Mouse (Mus musculus) embryonic facial prominence, embryonic 11.5 days (tissue): ENCODE measurements around the gene Daam1. TPM values are rescaled to one million over a fixed set of nuclear protein-coding genes. Genes with fewer than 3 reads are reported as not detected.

Source experiments
- ATAC-seq: fragments of 200-750 bp; cut with Nextera tagmentation; replicated peaks from 2 replicates; pipeline ENCODE4 v1.8.0; 2017; ENCODE audit warnings: low read depth; ENCODE audit not compliant: insufficient number of reproducible peaks, low FRiP score, low TSS enrichment
- DNase-seq: peaks from one replicate; pipeline ENCODE4 v3.0.0-alpha.2; 2015; ENCODE audit warnings: low spot score
- H3K27ac ChIP-seq: fragments of 300-500 bp; sonication (generic); replicated peaks from 2 replicates; pipeline ENCODE4 v1.5.1; 2014; ENCODE audit warnings: mild to moderate bottlenecking, low read depth, low read length, control low read depth
- H3K27me3 ChIP-seq: fragments of 300-500 bp; sonication (generic); 2 replicates; pipeline ENCODE4 v1.6.1; 2014; ENCODE audit warnings: mild to moderate bottlenecking, low read length, moderate library complexity, mixed read lengths; ENCODE audit not compliant: control insufficient read depth, insufficient read depth
- H3K36me3 ChIP-seq: fragments of 300-500 bp; sonication (generic); replicated peaks from 2 replicates; pipeline ENCODE4 v1.6.1; 2014; ENCODE audit warnings: low read depth, mild to moderate bottlenecking, low read length, moderate library complexity, mixed read lengths; ENCODE audit not compliant: control insufficient read depth, insufficient read depth
- H3K4me1 ChIP-seq: fragments of 300-500 bp; sonication (generic); 2 replicates; pipeline ENCODE4 v1.6.1; 2014; ENCODE audit warnings: low read length, mixed read lengths; ENCODE audit not compliant: control insufficient read depth, insufficient read depth
- H3K4me2 ChIP-seq: fragments of 300-500 bp; sonication (generic); 2 replicates; pipeline ENCODE4 v1.6.1; 2014; ENCODE audit warnings: low read depth, mild to moderate bottlenecking, control low read depth, low read length, moderate library complexity
- H3K4me3 ChIP-seq: fragments of 300-500 bp; sonication (generic); 2 replicates; pipeline ENCODE4 v1.5.1; 2014; ENCODE audit warnings: low read depth, low read length, control low read depth
- H3K9ac ChIP-seq: fragments of 300-500 bp; sonication (generic); replicated peaks from 2 replicates; pipeline ENCODE4 v1.6.1; 2014; ENCODE audit warnings: mild to moderate bottlenecking, control low read depth, low read length
- H3K9me3 ChIP-seq: fragments of 300-500 bp; sonication (generic); replicated peaks from 2 replicates; pipeline ENCODE4 v1.6.1; 2016; ENCODE audit warnings: mild to moderate bottlenecking, low read length, inconsistent platforms, mixed read lengths; ENCODE audit not compliant: control insufficient read depth
- WGBS: fragments of 180-500 bp; shearing (Covaris S2); extraction: QIAGEN DNeasy Blood & Tissue Kit; methylation state at CpG from one replicate; pipeline ENCODE4 v1.1.7; 2014; 5-methylcytosine and 5-hydroxymethylcytosine counted together
- polyA plus RNA-seq: library from polyadenylated mRNA; unstranded; fragments of >200 nt; fragmentation: Nextera tagmentation; extraction: Ambion mirVana; gene quantifications from 2 replicates; pipeline ENCODE4 v1.2.1, GENCODE M21; 2014

The Daam1 gene
- polyA plus RNA-seq, 1 experiment from 2014 or later = 16.3 TPM

DNA sequence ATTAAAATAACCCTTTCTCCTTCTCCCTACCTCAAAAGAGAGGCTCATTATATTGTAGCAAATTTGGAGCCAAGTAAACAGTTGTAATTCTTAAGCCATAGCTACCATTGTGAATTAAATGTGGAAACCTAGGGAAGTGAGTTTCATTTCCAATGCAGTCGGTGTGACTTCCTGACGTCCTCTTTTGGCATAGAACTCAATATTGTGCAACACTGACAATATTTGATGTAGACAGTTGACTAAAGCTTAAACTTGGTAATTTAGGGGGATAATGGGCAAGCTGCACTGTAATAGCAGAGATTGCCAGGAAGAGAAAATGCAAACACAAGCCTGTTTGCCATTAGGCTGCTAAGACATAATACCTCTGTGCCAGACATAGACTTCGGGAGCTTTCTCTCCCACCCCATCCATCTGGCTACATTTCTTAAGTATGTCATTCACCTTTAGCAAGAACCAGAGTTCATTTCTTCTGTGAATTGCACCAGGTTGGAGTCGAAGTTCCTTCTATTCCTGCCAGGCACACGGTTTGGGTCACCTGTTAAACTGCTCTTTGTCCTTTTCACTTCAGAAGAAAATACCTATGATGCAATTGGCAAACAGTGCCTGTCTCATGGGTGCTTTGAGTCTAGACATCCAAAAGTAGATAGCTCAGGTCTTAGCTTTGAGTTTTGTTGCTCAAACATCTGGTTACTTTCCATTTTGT, 5.2 kb downstream of the Daam1 start:
- Histone ChIP-seq H3K4me2 (no peak overlapping the region), H3K27me3 (no peaks in the 10 kb centered on the region), H3K9ac (no peak overlapping the region), H3K4me1 (no peaks in the 10 kb centered on the region; the same call in 1 of the 2 replicates), H3K9me3 (no peaks in the 10 kb centered on the region), H3K36me3 (no peaks in the 10 kb centered on the region), H3K4me3 (no peak overlapping the region), H3K27ac (no peak overlapping the region)
- ATAC-seq (no peak), DNase-seq (no peak)
- 79% methylated on average over 5 of the region's 5 CpGs for WGBS

DNA sequence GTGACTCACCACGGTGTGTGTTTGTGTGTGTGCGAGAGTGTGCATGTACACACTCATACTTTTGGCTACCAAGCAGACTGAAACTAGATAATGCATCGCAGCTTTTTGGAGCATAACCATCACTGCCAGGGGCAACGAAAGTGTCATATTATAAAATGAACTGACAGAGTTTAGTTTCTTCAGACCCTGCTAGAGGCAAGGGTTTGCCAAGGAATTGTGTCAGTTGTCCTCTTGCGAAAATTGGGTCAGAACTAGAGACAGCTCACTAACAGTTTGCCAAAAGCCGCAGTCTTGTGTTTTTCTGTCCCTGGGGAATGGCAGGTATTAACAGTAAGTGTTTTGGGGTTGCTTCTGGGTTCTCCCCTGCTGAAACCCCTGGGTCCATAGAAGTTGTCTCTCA, 5.9 kb downstream of the Daam1 start:
- Histone ChIP-seq H3K36me3 (no peaks in the 10 kb centered on the region), H3K4me2 (no peak overlapping the region), H3K4me3 (no peak overlapping the region), H3K27me3 (no peaks in the 10 kb centered on the region), H3K9ac (no peak overlapping the region), H3K27ac (no peak overlapping the region), H3K9me3 (no peaks in the 10 kb centered on the region), H3K4me1 (no peaks in the 10 kb centered on the region; the same call in 1 of the 2 replicates)
- no peak for DNase-seq
- 86% methylated on average over 6 of the region's 6 CpGs for WGBS
- no peak for ATAC-seq

DNA sequence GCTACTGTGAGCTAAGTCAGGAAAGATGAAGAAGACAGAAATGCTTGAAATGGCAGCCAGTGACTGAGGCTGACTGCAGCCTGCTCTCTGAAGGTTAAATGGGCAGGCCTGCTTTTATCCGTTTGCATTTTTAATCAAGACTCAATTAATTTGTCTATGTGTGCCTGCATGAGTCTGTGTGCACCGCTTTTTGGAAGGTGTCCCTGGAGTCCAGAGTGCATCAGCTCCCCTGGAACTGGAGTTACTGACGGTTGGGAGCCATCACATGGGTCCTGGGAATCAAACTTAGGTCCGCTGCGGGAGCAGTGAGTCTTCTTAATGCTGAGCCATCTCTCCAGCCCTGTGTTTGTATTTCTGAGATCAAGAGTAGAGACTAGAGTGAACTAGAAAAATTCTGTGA, 6.7 kb downstream of the Daam1 start:
- H3K4me2 ChIP-seq = no peak overlapping the region
- no peaks in the 10 kb centered on the region for H3K27me3 ChIP-seq
- H3K9me3 ChIP-seq = no peaks in the 10 kb centered on the region
- no peak overlapping the region for H3K27ac ChIP-seq
- no peak overlapping the region for H3K9ac ChIP-seq
- WGBS = 85% methylated on average over 5 of the region's 5 CpGs
- H3K4me3 ChIP-seq = no peak overlapping the region
- no peaks in the 10 kb centered on the region; the same call in 1 of the 2 replicates for H3K4me1 ChIP-seq
- ATAC-seq (no peak), DNase-seq (no peak)
- H3K36me3 ChIP-seq = no peaks in the 10 kb centered on the region

DNA sequence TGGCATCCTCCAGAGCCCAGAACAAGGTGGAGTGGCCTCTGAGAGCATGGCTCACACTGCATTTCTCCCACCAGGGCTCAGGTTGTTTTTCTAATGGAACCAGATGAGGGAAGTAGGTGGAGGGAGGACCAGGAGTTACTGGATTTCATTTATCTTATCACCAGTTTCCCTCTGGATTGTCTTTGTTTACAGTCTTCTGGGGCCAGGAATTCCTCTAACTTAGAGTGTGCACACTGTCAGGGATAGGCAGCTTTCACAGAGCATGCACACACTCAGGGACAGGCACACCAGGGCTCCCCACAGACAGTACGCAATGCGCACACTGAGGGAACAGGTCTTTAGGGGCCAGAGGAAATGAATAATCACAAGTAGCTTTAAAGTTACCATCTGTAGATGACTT, 7.4 kb downstream of the Daam1 start:
- Histone ChIP-seq H3K4me1 (no peaks in the 10 kb centered on the region), H3K4me3 (no peak overlapping the region), H3K27ac (no peak overlapping the region), H3K9ac (no peak overlapping the region), H3K27me3 (no peaks in the 10 kb centered on the region), H3K9me3 (no peaks in the 10 kb centered on the region), H3K4me2 (no peak overlapping the region), H3K36me3 (no peaks in the 10 kb centered on the region)
- ATAC-seq (0 out of 2 replicates have a peak, but pooled peaks have one; percentile 42), DNase-seq (no peak)
- WGBS = 72% methylated on average over 2 of the region's 2 CpGs

DNA sequence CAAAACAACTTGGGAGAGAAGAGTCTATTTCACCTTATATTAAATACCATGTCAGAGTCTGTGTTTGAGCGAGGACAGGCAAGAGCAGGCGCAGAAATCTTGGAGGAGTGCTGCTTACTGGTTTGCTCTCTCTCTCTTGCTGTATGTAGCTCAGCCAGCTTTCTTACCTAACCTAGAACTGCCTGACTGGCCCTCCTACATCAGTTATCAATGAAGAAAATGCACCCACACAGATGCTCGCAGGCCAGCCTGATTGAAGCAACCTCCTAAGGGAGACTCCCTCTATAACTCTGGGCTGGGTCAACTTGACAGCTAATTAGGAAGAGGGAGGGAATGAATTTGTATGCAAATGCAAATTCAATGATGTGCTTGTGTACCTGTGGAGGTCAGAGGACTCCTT, 8.8 kb downstream of the Daam1 start:
- Histone ChIP-seq H3K36me3 (no peaks in the 10 kb centered on the region), H3K27ac (no peak overlapping the region), H3K4me1 (no peaks in the 10 kb centered on the region), H3K4me3 (no peak overlapping the region), H3K9ac (no peak overlapping the region), H3K27me3 (no peaks in the 10 kb centered on the region), H3K4me2 (no peak overlapping the region), H3K9me3 (no peaks in the 10 kb centered on the region)
- 76% methylated on average over 3 of the region's 3 CpGs for WGBS
- ATAC-seq = no peak; the same call in 1 of the 2 replicates
- no peak for DNase-seq

DNA sequence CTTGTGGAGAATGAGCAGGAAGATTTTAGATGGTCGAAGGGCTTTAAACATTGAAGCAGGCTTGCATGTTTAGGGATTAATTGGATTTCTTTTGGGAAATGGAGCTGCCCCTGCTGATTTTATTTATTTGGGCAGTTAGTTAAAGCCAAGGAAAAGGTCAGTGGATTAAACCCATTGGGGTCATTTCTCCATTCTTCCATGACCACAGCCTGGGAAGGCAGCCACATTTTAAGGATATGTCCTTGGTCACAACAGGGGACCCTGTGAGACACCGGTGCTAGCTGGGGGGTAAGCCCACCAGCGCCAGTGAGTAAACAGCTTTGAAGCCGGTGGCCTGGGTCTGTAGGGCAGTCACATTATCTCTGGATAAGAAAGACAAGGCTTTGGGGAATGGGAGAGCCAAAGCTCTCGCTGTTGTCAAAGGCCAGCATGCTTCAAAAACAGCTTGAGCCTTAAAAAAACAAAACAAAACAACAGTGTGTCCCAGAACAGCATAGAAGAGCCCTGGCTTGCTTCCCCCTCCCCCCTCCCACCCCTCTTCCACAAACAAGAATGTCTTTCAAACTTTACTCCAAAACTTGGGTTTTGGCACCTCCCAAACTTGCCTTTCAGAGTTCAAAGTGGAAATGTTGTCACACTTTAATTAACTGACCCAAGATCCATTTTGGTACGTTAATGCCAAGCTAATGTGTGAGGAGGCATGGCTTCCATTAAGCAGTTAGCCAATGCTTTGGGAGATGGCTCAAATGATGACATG, 9.7 kb downstream of the Daam1 start:
- 20% methylated on average over 6 of the region's 6 CpGs for WGBS
- Histone ChIP-seq H3K9ac (no peak overlapping the region), H3K27ac (no peak overlapping the region), H3K27me3 (no peaks in the 10 kb centered on the region), H3K4me2 (no peak overlapping the region), H3K9me3 (no peaks in the 10 kb centered on the region), H3K36me3 (no peaks in the 10 kb centered on the region), H3K4me3 (no peak overlapping the region), H3K4me1 (no peaks in the 10 kb centered on the region)
- ATAC-seq = no peak
- DNase-seq = no peak

DNA sequence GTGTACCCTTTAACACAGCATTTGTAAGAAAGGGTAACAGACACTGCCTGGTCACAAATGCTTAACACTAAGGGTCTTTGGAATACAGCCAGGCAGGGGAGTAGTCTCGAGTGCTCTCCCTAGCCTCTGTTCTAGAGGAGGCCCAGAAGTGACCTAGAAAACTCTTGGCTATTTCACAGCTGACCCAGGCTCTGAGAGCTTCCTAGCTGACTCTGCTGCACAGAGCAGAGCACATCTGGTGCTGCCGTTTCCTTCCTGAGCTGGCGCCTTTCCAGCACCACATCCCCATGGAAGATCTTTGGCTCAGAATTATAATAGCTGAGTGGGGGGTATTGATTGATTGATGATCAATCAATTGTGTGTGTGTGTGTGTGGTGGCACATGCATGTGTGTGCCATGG, 11.1 kb downstream of the Daam1 start:
- DNase-seq = no peak
- Histone ChIP-seq H3K4me3 (no peak overlapping the region), H3K4me1 (no peaks in the 10 kb centered on the region), H3K27me3 (no peaks in the 10 kb centered on the region), H3K9me3 (no peaks in the 10 kb centered on the region), H3K9ac (no peak overlapping the region), H3K27ac (no peak overlapping the region), H3K4me2 (no peak overlapping the region), H3K36me3 (no peaks in the 10 kb centered on the region)
- ATAC-seq = no peak
- 53% methylated on average over 3 of the region's 3 CpGs for WGBS

DNA sequence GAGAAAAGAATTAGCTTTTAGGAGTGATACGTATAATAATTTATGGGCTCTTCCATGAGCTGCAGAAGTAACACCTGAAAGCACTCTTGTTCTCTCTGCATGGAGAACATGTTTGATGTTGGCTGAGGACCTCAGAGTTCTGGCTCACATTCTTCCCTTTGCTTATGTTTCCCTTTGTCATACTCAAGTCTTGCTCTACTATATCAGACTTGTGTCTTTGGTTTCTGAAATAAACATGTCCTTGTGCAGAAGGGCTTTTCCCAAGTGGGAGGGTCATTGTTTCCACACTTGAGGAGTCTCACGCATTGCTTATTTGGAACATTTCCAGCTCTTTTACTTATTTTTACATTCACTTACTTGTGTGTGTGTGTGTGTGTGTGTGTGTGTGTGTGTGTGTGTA, 11.7 kb downstream of the Daam1 start:
- no peaks in the 10 kb centered on the region for H3K36me3 ChIP-seq
- no peaks in the 10 kb centered on the region for H3K4me1 ChIP-seq
- H3K9me3 ChIP-seq = no peaks in the 10 kb centered on the region
- DNase-seq = no peak
- 90% methylated on average over 2 of the region's 2 CpGs for WGBS
- no peak overlapping the region for H3K9ac ChIP-seq
- no peak overlapping the region for H3K27ac ChIP-seq
- H3K4me3 ChIP-seq = no peak overlapping the region
- H3K4me2 ChIP-seq = no peak overlapping the region
- H3K27me3 ChIP-seq = no peaks in the 10 kb centered on the region
- ATAC-seq = no peak
